In genomic region chr2:20649817-20650216, GRCm38 (mm10) we compare ENCODE assay signal across 8 mouse cellular contexts.
DNase-seq lines count a peak whose midpoint lies in the region; ATAC-seq and TF ChIP-seq lines count a peak whose summit lies in the region.

No protein-coding gene starts in this region.

- no peak for TF ChIP-seq POLR2A in thymus, adult 2 months (IDR thresholded peaks at IDR 0.05; ENCODE audit: control insufficient read depth, extremely low read depth, insufficient read depth, low read length, poor library complexity)

- 29% methylated on average over 4 of the region's 4 CpGs for WGBS in forebrain, embryonic 13.5 days
- 25% methylated on average over 4 of the region's 4 CpGs for WGBS in forebrain, postnatal 0 days
- WGBS in intestine, postnatal 0 days = 14% methylated on average over 4 of the region's 4 CpGs
- WGBS in thymus, adult 2 months = 14% methylated on average over 4 of the region's 4 CpGs

- no peaks in the 10 kb centered on the region for H3K9me3 ChIP-seq in forebrain, embryonic 13.5 days (replicated peaks)
- no peaks in the 10 kb centered on the region for H3K9me3 ChIP-seq in forebrain, postnatal 0 days (ENCODE audit: low read length)
- no peaks in the 10 kb centered on the region for H3K9me3 ChIP-seq in intestine, postnatal 0 days (ENCODE audit: control insufficient read depth)

- no peak overlapping the region for H3K4me2 ChIP-seq in forebrain, embryonic 13.5 days
- no peak overlapping the region for H3K4me2 ChIP-seq in forebrain, postnatal 0 days (ENCODE audit: low read depth)
- no peak overlapping the region for H3K4me2 ChIP-seq in intestine, postnatal 0 days (replicated peaks; ENCODE audit: low read depth)

- no peak for DNase-seq in forebrain, postnatal 0 days
- peak; percentile 81 for DNase-seq in adrenal gland, postnatal 14 days
- DNase-seq in left cerebral cortex, adult 18-20 months (ENCODE audit: low spot score in 2 of 2) = peak; percentile 43 to 65
- peak; percentile 40 to 59 for DNase-seq in right cerebral cortex, adult 2 months (ENCODE audit: low spot score in 2 of 2)
- no peak for DNase-seq in thymus, adult 2 months
- DNase-seq in spleen, adult 12 weeks (ENCODE audit: low spot score) = no peak

- H3K4me3 ChIP-seq in forebrain, embryonic 13.5 days = no peak overlapping the region
- H3K4me3 ChIP-seq in forebrain, postnatal 0 days (ENCODE audit: low read depth, low read length) = no peak overlapping the region
- no peak overlapping the region for H3K4me3 ChIP-seq in intestine, postnatal 0 days (ENCODE audit: low read depth, low read length)
- H3K4me3 ChIP-seq in thymus, adult 2 months (ENCODE audit: control insufficient read depth, insufficient read depth, low read length) = no peak overlapping the region

- no peak overlapping the region for H3K27ac ChIP-seq in forebrain, embryonic 13.5 days
- H3K27ac ChIP-seq in forebrain, postnatal 0 days (ENCODE audit: low read depth, low read length) = no peak overlapping the region
- no peak overlapping the region for H3K27ac ChIP-seq in intestine, postnatal 0 days (ENCODE audit: low read depth, low read length)
- H3K27ac ChIP-seq in thymus, adult 2 months (ENCODE audit: control insufficient read depth, insufficient read depth, low read length) = no peak overlapping the region

- no peak overlapping the region for H3K9ac ChIP-seq in forebrain, embryonic 13.5 days
- no peak overlapping the region for H3K9ac ChIP-seq in forebrain, postnatal 0 days
- H3K9ac ChIP-seq in intestine, postnatal 0 days (ENCODE audit: low read depth, low read length) = no peak overlapping the region

- H3K36me3 ChIP-seq in forebrain, embryonic 13.5 days (ENCODE audit: poor library complexity, severe bottlenecking) = no peaks in the 10 kb centered on the region
- no peaks in the 10 kb centered on the region for H3K36me3 ChIP-seq in forebrain, postnatal 0 days (ENCODE audit: insufficient read depth)
- H3K36me3 ChIP-seq in intestine, postnatal 0 days (ENCODE audit: control insufficient read depth, insufficient read depth) = no peaks in the 10 kb centered on the region
- H3K36me3 ChIP-seq in thymus, adult 2 months (ENCODE audit: control insufficient read depth, insufficient read depth, low read length) = no peaks in the 10 kb centered on the region

- peaks cover 23% of the 10 kb centered on the region for H3K4me1 ChIP-seq in forebrain, embryonic 13.5 days
- no peaks in the 10 kb centered on the region for H3K4me1 ChIP-seq in forebrain, postnatal 0 days (ENCODE audit: insufficient read depth)
- no peaks in the 10 kb centered on the region for H3K4me1 ChIP-seq in intestine, postnatal 0 days (replicated peaks; ENCODE audit: control insufficient read depth, insufficient read depth, low read length)
- H3K4me1 ChIP-seq in thymus, adult 2 months (replicated peaks; ENCODE audit: control insufficient read depth, insufficient read depth, low read length) = no peaks in the 10 kb centered on the region

- peak; percentile 61; the same call in 1 of the 2 replicates for ATAC-seq in forebrain, embryonic 13.5 days
- no peak for ATAC-seq in forebrain, postnatal 0 days
- peak; percentile 51 for ATAC-seq in intestine, postnatal 0 days

- TF ChIP-seq CTCF in forebrain, postnatal 0 days (IDR thresholded peaks at IDR 0.05; ENCODE audit: low read depth) = no peak
- TF ChIP-seq CTCF in intestine, postnatal 0 days (IDR thresholded peaks at IDR 0.05; ENCODE audit: low read depth) = no peak
- no peak for TF ChIP-seq CTCF in thymus, adult 2 months (IDR thresholded peaks at IDR 0.05; ENCODE audit: borderline replicate concordance, control insufficient read depth, extremely low read depth, insufficient read depth, low read length, poor library complexity)

- no peaks in the 10 kb centered on the region for H3K27me3 ChIP-seq in forebrain, embryonic 13.5 days
- H3K27me3 ChIP-seq in forebrain, postnatal 0 days (ENCODE audit: insufficient read depth, low read length) = no peaks in the 10 kb centered on the region
- H3K27me3 ChIP-seq in intestine, postnatal 0 days (replicated peaks; ENCODE audit: control insufficient read depth, insufficient read depth, low read length) = no peaks in the 10 kb centered on the region
- H3K27me3 ChIP-seq in thymus, adult 2 months (ENCODE audit: control insufficient read depth, insufficient read depth, low read length) = no peaks in the 10 kb centered on the region

Comparison
In these comparisons a context has a peak if more than half of its experiments do, and no peak if none do; other contexts are left out.
1. DNase-seq: peak in adrenal gland, postnatal 14 days (single experiment), left cerebral cortex, adult 18-20 months (2 of 2) and right cerebral cortex, adult 2 months (2 of 2); none in forebrain, postnatal 0 days (single experiment), thymus, adult 2 months (single experiment) and spleen, adult 12 weeks (single experiment).